Mouse (Mus musculus) ES-Bruce4 (cell line): ENCODE measurements at regions not wholly inside any gene's neighbourhood (a gene's known extent, or its start where the extent isn't known, plus 50 kb on each side); places are given as distances from the start of the nearest gene placed in this dataset.

ENCODE experiments used
- H3K27ac ChIP-seq: 2 replicates; pipeline ENCODE4 v1.5.1; 2012; ENCODE audit warnings: low read length, inconsistent platforms; ENCODE audit not compliant: insufficient read depth
- H3K27me3 ChIP-seq: 2 replicates; pipeline ENCODE4 v1.6.1; 2012; ENCODE audit warnings: mild to moderate bottlenecking, low read length, inconsistent platforms; ENCODE audit not compliant: control insufficient read depth, poor library complexity, insufficient read depth, severe bottlenecking
- H3K36me3 ChIP-seq: 2 replicates; pipeline ENCODE4 v1.6.1; 2012; ENCODE audit warnings: inconsistent platforms, mild to moderate bottlenecking, low read length, moderate library complexity; ENCODE audit not compliant: control insufficient read depth, poor library complexity, insufficient read depth, severe bottlenecking
- H3K4me1 ChIP-seq: one replicate; pipeline ENCODE4 v1.8.1; 2011; ENCODE audit warnings: low read length; ENCODE audit not compliant: control insufficient read depth, insufficient read depth
- H3K4me3 ChIP-seq: 2 replicates; pipeline ENCODE4 v1.5.1; 2011; ENCODE audit warnings: low read depth, mild to moderate bottlenecking, low read length
- H3K9ac ChIP-seq: 2 replicates; pipeline ENCODE4 v1.6.1; 2012; ENCODE audit warnings: low read depth, mild to moderate bottlenecking, inconsistent platforms; ENCODE audit not compliant: poor library complexity, severe bottlenecking
- H3K9me3 ChIP-seq: replicated peaks from 2 replicates; pipeline ENCODE4 v1.6.1; 2012; ENCODE audit warnings: mild to moderate bottlenecking, low read length, inconsistent platforms; ENCODE audit not compliant: control insufficient read depth, poor library complexity, insufficient read depth, severe bottlenecking
- CTCF ChIP-seq: IDR thresholded peaks from one replicate; pipeline ENCODE4 v1.8.1; 2011; ENCODE audit warnings: low read depth, low read length
- EP300 ChIP-seq: IDR thresholded peaks from 2 replicates; pipeline ENCODE4 v1.6.1; 2011; ENCODE audit warnings: low read depth, low read length; ENCODE audit not compliant: insufficient read depth
- POLR2A ChIP-seq: IDR thresholded peaks from one replicate; pipeline ENCODE4 v1.8.1; 2011; ENCODE audit warnings: low read length; ENCODE audit not compliant: insufficient read depth

DNA sequence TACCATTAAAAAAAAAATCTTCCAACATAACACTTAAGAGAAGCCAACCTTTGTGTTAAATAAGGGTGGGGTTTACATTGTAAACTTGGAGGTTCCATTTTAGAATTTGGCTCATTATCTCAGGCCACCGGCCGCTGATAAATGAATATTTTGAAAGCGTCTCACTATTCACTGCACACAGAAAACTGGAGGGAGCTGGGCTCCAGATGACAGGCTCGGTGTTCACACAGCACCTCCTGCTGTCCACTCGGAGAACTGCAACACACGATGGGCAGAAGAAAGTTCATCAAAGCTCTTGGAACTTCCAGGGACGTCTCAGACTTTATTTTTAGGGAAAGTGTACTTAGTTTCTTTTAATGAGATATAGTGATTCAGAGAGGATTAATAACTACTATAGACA, 78.6 kb upstream of the Dnajc24 start:
- Histone ChIP-seq H3K9me3 (no peaks in the 10 kb centered on the region), H3K4me1 (no peaks in the 10 kb centered on the region), H3K4me3 (no peak overlapping the region), H3K9ac (no peak overlapping the region), H3K27me3 (no peaks in the 10 kb centered on the region), H3K36me3 (no peaks in the 10 kb centered on the region), H3K27ac (no peak overlapping the region)
- TF ChIP-seq POLR2A (no peak), CTCF (peak; percentile 87), EP300 (no peak)

DNA sequence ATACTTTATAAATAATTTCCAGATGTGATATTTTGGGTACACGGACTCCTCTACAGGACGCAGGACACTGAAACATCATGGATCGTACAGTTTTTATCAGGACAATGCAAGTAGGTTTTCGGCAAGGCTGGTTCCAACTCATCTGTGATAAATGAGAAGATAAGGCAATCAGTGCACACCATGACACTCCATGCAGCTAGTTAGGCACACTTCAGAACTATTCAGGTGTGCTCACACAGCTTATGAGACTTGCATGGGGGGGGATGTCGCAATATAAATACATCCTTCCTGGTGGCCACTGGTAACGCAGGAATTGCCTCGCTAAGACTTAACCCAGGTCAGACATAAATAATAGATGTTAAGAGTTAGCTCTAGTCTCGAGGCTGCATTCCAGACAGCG, 77.3 kb upstream of the Dnajc24 start:
- Histone ChIP-seq H3K9me3 (no peaks in the 10 kb centered on the region), H3K36me3 (no peaks in the 10 kb centered on the region), H3K27me3 (no peaks in the 10 kb centered on the region), H3K4me3 (no peak overlapping the region), H3K27ac (no peak overlapping the region), H3K4me1 (no peaks in the 10 kb centered on the region), H3K9ac (no peak overlapping the region)
- TF ChIP-seq POLR2A (no peak), EP300 (no peak), CTCF (no peak)

- Histone ChIP-seq H3K4me3 (no peak overlapping the region), H3K27ac (no peak overlapping the region), H3K9me3 (no peaks in the 10 kb centered on the region), H3K4me1 (no peaks in the 10 kb centered on the region), H3K27me3 (no peaks in the 10 kb centered on the region), H3K9ac (no peak overlapping the region), H3K36me3 (no peaks in the 10 kb centered on the region)
- TF ChIP-seq EP300 = no peak
- TF ChIP-seq POLR2A = no peak
- no peak for TF ChIP-seq CTCF
Observed at GRCm38 (mm10) chr2:106078591-106078990, 75.2 kb upstream of the Dnajc24 start.

DNA sequence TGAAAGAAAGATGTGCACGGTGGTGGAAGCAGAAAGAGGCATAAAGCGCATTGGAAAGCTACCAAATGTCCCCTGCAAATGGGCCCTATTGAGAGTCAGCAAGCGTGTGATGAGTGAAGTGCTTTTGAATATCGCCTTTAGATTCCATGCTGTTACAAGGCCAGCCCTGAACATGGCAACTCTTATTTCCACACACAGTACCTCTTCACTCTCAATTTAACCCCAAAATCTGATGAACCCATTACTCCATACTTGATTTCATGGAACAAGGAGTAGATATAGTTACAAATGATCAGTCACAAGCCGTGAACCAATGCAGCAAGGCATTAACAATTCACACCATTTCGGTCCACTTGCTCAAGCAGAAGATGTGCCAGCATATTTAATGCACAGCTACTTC, 71.1 kb upstream of the Dnajc24 start:
- Histone ChIP-seq H3K9me3 (no peaks in the 10 kb centered on the region), H3K9ac (no peak overlapping the region), H3K36me3 (no peaks in the 10 kb centered on the region), H3K4me3 (no peak overlapping the region), H3K27ac (no peak overlapping the region), H3K4me1 (no peaks in the 10 kb centered on the region), H3K27me3 (no peaks in the 10 kb centered on the region)
- TF ChIP-seq CTCF (no peak), EP300 (no peak), POLR2A (no peak)

DNA sequence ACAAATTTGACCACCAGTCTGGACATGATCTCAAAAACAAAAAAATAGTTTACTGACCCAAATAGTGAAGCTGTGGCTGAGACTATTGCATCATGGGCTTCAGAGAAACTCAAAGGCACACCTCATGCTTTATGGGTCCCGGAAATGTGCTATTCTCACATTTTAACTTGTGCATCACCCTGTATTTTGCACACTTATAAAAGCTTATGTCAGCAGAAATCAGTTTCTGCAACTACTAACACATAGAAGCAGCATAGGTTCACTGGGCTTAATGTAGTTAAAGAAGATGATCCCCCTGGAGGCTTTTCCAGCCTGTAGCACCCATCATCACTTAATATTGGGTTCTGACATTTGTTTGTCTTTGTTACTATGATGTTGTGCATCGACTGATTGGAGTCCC, 61.0 kb upstream of the Dnajc24 start:
- no peaks in the 10 kb centered on the region for H3K9me3 ChIP-seq
- no peak overlapping the region for H3K9ac ChIP-seq
- no peak overlapping the region for H3K27ac ChIP-seq
- H3K36me3 ChIP-seq = no peaks in the 10 kb centered on the region
- H3K27me3 ChIP-seq = no peaks in the 10 kb centered on the region
- H3K4me3 ChIP-seq = no peak overlapping the region
- H3K4me1 ChIP-seq = no peaks in the 10 kb centered on the region
- TF ChIP-seq EP300 = no peak
- no peak for TF ChIP-seq CTCF
- TF ChIP-seq POLR2A = no peak
